Mouse (Mus musculus) C2C12 (cell line): Measurements from ENCODE around the gene Phtf2.
"Not testable (repeated sequence)": the region's sequence is repeated elsewhere in the genome, so short reads cannot be mapped to it uniquely, and the experiment has no call there.

Experiments
- CEBPB ChIP-seq: IDR thresholded peaks from one replicate; pipeline ENCODE4 v1.6.1; 2011; ENCODE audit warnings: low read depth, mild to moderate bottlenecking, control low read depth, moderate library complexity
- CTCF ChIP-seq: IDR thresholded peaks from one replicate; pipeline ENCODE4 v1.5.1; 2011; ENCODE audit not compliant: control insufficient read depth, insufficient read depth, insufficient read length
- MAX ChIP-seq: IDR thresholded peaks from one replicate; pipeline ENCODE4 v1.6.1; 2011; ENCODE audit warnings: mild to moderate bottlenecking, control low read depth
- MYOD1 ChIP-seq: IDR thresholded peaks from one replicate; pipeline ENCODE4 v1.6.1; 2011; ENCODE audit warnings: low read depth; ENCODE audit not compliant: control insufficient read depth, insufficient read length
- MYOG ChIP-seq: IDR thresholded peaks from one replicate; pipeline ENCODE4 v1.6.1; 2011; ENCODE audit not compliant: control insufficient read depth, insufficient read length; ENCODE audit errors: extremely low read depth
- USF1 ChIP-seq: IDR thresholded peaks from one replicate; pipeline ENCODE4 v1.6.1; 2011; ENCODE audit warnings: low read depth, mild to moderate bottlenecking, control low read depth, moderate library complexity

GRCm38 (mm10) chr5:20715980-20716379 lies 165.9 kb downstream of the Phtf2 start:
- not testable (repeated sequence) for TF ChIP-seq MAX, CTCF, CEBPB, USF1, MYOG, MYOD1
